Mouse (Mus musculus) common myeloid progenitor, adult 5-6 weeks (primary cell): ENCODE data around the gene Gramd1b. TPM values are rescaled to one million over a fixed set of nuclear protein-coding genes. Genes with fewer than 3 reads are reported as not detected.

ENCODE experiments used
- ATAC-seq: replicated peaks from 2 replicates; pipeline ENCODE4 v1.8.0; 2016; ENCODE audit warnings: low read depth, mild to moderate bottlenecking, moderate TSS enrichment, inconsistent platforms; ENCODE audit not compliant: poor library complexity, severe bottlenecking
- total RNA-seq: library from RNA; stranded (forward); fragments of 200-1000, 187-1606 nt; gene quantifications from 2 replicates; pipeline ENCODE4 v1.2.3, GENCODE M21; 2017

Gramd1b gene
- total RNA-seq, 1 experiment from 2014 or later, result 8.5 TPM

DNA sequence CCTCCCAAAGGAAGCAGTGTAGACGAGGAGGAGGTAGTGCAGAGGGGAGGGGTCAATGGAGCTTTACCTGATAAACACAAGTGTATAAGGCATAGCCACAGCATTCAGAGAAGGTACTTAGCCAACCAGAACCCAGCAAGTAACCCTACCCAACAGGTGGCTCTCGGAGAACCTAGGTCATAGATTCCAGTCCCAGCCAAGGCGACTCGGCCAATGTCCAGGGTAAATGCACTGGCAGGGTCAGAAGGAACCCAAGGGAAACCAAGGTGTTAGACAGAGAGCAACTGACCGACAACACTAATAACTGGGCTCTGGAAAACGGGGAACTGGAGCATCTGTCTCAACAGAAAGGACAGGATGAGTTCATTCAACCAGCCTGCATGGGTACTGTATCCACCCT, 206.4 kb downstream of the Gramd1b start:
- no peak for ATAC-seq

DNA sequence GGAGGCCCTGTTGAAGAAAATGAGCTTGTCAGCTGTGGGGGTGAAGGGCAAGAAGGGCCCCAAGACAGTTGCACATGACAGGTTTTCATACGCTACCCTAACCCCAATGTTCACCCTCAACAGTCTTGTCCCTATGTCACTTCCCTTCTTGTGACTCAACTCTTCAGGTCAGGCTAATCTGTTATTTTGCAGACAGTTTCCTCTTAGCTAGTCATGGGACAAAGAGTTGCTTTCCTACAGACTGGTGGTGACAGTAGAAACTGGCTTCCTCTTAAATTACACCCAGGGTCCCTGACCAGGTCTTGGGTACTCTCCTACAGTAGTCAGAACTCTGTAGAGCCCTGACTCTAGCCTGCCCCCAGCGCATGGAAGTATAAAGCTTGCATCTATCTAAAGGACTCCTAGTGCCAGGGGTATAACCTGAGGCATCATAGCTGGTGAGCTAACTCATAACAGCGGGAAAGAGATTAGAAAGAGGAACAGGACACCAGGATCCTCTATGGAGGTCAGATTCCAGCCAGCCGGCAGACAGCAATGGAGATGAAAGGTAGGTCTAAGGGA, 206.9 kb downstream of the Gramd1b start:
- peak; percentile 64 for ATAC-seq

DNA sequence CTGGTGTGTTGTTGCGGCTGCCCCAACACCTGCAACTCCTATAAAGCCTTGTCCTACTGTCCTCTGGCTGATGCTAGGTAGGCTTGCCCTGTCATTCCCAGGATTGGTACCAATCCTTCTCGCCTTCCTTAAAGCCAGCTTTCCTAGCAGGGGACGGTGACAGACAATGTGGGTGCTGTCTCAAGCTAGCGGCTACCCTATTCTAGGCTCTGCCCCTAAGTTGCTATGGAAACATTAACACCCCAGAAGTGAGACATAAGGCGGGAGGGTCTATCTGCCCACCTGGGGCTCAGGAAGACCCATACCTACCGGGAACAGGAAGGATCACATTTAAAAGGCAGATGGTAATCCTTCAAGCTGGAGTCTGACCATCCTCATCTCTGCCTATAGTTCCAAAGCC, 207.4 kb downstream of the Gramd1b start:
- no peak for ATAC-seq

DNA sequence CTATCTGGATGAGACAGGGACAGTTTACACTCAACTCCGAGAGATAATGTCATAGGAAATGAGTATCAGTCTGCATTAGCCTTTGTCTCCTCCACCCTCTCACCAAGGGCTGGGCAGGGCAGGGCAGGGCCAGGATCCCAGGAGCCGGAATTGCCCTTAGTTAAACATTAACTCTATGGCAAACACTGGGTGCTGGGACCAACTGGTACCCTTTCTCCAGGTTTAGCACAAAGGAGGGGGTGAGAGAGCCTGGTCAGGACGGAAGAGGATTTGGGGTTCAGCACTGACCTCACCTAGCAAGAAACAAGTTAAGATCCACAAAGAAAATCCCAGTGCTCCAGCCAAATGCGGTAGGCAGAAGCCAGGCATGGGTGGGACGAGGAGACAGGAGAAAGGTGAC, 208.0 kb downstream of the Gramd1b start:
- ATAC-seq, result no peak

DNA sequence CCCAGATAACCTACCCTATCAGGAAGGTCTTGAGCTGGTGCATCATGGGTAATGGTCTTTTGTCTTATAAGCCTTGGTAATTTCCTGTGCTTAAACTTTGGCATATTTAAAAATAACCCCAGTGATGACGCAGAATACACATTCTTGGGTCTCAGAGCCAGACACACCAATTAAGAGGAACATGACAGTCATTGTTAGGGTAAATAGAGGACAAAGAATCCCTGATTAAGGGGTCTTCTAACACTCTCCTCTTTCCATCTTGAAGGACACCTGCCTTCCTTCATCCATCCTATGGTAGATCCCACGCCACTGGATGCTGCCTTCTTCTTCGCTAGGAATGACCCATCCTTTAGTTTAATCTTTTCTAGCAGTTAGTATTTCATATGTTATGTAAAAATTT, 208.8 kb downstream of the Gramd1b start:
- no peak for ATAC-seq

DNA sequence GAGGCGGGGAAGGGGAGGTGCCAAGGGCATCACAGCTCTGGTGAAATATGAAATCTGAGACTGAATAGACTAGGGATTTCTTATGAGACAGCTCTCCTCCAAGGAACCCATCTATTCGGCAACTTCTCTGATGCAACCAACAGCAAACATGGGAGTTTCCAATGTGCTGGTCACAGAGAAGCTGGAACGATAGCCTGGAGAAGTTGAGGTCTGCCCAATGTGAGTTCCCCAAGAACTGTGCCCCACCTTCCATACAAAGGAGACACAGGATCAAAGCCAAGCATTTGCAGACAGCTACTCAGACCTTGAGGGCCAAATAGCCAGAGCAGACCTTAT, 209.5 kb downstream of the Gramd1b start:
- no peak for ATAC-seq

DNA sequence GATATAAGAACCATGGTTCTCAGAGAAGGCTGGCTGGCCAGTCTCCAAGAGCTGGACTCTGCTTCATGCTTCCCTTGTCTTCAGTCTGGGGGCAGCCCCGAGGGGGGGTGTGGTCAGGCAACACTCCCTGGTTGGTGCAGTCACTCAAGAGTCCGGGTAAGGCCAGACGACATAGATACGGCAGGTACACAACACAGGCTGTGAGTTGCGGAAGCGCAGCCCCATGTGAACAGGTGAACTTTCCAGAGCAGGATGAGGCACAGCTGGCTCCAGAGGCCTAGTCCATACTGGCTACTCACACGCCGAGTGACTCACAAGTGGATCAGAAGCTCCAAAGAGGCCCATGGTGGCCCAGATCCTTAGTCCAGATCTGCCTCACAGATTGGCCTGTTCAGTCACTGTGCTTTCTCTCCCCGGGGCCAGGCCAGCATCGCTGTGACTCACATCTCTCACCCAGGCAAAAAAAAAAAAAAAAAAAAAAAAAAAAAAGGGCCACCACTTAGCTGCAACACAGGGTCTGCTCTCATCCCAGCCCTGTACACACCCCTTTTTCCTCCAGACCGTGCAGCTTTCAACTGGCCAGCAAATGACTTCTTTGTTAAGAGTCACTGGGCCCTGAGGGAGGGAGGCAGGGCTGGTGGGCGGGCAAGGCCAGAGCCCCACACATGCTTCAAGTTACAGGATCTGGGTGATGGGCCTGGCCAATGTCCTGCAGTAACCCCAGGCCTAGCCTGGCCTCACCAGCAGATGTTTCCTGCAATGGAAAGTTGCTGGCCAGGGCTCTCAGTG, 210.1 kb downstream of the Gramd1b start:
- peak; percentile 74 for ATAC-seq

DNA sequence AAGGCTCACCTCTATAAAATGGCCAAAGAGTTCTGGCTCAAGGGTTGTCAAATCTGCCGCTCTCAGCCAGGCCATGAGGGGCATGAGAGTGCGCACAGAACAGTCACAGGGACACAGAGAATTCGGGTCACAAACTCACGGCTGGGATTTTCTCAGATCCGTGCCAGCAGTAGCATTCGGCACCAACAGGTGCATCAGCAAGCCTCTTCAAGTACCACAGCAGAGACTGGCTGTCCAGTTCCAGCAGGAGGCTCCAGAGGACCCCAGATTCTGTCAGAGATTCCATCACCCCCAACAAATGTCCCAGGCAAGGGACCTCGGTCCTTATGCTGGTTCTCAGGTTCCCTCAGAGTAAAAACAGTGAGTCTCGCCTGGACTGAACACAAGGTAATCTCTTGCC, 210.8 kb downstream of the Gramd1b start:
- no peak for ATAC-seq

DNA sequence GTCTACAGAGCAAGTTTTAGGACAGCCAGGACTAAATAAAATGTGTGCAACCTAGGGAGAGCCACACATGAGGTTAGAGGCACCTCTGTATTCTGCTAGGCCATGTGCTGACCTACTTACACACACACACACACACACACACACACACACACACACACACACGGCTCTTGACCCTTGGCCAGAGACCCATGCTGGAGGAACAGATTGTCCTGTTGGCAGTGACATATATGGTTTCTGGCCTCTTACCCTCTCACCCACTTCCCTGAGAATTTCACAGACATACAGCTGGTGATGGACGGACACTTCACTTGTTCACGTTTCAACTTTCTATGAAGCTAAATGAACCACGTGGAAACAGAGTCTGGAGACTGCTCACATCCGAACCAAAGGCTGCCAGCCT, 212.4 kb downstream of the Gramd1b start:
- ATAC-seq, result no peak

DNA sequence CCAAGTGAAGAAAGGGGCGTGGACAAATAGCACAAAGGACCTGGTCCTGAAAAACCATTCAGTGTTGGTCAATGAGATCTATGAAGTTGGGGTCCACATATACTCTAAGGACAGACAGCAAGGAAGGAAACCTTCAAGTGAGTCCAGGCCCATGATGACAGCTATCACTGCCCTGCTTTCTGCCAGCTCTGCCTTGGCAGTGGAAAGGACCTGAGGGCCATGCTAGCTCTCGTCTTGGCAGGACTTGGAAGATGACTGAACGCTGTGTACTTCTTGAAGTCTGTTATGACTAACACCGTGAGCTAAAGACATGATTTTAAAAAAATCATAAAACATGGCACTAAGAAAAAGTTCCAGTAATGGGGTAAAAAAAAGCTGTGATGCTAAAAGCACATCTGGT, 213.4 kb downstream of the Gramd1b start:
- ATAC-seq, result no peak

DNA sequence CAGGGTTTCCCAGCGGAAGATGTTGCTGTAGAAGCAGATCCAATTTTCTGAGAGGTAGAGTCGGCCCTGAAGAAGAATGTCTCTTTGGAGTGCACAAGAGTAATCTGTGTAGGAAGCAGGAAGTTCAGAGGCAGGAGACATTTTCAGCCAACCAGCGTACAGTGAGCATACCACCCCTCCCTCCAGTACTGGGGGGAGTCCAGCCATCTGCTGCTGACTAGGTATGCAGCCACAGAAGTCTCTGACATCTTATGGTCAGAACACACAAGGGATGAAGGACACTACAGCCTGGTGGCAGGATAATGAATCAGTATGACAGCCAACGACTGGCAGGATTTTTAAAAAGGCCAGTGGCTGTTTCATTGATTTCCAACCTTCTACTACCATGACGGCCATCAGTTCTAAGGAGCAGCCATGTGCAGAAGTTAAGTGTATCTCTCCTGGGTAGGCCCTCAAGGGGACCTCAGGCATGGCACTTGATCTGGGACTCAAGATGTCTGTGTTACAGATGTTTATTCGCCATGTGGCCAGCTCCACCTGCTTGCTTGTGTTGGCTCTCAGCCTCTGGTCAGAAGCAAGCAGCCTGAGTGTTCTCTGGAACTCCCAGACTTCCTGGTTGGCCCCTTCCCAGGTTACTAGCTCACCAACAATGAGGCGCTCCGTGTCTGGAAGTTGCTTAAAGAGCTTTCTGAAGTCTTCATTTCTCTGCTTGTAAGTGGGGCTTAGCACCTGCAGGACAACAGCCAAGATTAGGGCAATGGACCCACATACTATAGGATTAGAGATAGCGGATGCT, 214.1 kb downstream of the Gramd1b start:
- ATAC-seq, result no peak

DNA sequence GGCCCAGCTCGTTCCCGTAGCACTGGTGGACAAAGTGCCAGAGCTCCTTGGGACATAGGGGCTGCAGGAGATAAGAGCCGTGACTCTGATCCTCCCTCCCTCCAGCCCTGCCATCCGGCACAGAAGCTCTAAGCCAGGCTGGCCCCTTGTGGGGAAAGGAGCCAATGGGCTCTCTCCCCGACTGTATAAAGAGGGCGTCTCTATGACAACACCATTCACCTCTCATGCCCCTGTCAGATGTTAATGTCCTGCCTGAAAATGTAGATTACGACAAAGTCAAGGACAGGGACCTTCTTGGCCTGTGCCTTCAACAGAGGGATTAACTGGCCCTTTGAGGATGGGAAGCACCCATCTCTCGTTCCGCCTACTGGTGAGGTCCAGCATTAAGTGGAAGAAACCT, 219.4 kb downstream of the Gramd1b start:
- ATAC-seq, result no peak

DNA sequence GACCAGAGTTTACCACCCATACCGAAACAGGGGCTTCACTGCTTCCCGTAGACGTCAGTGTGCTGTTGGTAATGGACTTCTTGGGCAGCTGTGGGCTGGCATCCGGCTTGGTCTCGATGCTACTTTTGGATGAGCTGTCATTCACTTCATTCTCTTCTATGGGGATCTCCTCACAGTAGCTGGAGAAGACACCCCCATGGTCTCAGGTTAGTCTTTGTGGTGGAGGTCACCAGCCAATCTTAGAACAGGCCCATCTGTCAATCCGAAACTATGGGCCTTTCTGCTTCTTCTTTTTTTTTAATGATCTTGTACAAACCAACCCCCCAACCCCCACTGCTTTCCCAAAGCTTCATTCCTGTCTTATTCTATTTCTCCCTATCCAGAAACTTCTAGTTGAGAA, 221.3 kb downstream of the Gramd1b start:
- ATAC-seq, result no peak

DNA sequence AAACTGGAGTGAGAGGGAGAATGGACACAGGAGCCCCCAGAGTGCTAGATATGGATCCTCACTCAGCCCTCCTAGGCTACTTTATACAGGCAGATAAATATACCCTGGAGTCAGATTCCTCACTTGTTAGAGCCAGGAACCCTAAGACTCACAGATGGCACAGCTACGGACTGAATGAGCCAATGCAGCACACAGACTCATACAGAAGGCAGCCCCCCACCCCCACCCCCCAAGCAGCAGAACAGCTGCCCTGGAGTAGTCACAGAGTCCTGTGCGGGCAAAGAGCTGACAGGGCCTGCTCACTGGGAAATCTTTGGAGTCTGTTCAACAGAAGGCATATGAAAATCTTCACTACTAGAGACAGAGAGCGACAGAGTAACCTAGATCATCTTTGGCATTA, 223.9 kb downstream of the Gramd1b start:
- no peak for ATAC-seq

DNA sequence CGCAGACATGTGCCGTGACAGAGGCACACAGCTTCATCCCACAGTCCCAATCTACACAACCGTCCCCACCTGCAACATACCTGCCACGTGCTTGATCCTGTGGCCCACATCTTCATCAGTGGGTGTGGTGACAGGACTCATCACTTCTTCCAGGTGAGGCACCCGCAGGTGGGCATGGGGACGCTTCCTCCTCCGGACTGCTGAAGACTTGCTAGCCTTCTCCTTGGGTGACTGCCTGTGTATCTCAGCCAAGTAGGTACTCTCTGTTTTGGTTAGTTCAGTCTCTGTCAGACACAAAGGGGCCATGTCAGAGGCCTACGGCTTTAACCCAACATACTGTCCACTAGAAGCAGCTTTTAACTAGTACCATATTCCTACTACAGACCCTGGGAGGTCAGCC, 226.9 kb downstream of the Gramd1b start:
- no peak for ATAC-seq

DNA sequence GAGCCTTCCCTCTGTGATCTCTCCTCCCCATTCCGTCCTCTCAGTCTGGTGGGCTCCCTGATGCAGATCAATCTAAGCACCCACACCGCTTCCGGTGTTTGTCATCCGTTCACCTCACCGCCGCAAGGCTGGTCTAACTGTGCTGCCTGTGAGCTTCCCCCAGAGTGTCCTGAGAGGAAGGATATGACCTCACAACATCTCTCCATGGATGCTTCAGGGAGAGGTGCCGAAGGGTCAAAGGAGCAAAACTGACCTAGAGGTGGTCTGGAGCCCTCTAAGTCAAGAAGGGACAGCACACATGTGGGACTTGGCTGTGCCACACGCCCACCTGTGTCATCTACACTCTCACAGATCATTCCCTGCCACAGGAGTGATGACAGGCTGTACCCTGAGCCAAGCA, 228.8 kb downstream of the Gramd1b start:
- no peak for ATAC-seq

DNA sequence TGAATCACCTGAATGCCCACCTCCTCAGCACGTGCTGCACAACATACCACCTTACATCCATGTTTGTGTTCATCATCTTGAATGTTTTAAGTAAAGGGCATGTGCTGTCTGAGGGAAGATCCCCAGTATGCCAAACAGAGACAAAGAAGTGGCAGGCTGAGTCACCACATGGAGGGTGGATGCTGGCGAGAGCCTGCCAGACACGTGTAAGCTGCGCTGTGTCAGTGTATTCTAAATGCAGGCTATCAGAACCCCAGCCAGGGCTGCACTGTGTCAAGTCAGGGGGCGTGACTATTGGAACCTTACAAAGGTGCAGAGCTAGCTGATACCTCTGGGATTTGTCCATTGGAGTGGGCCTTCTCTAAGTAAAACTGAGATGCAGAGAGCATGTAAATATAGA, 229.7 kb downstream of the Gramd1b start:
- ATAC-seq, result no peak

DNA sequence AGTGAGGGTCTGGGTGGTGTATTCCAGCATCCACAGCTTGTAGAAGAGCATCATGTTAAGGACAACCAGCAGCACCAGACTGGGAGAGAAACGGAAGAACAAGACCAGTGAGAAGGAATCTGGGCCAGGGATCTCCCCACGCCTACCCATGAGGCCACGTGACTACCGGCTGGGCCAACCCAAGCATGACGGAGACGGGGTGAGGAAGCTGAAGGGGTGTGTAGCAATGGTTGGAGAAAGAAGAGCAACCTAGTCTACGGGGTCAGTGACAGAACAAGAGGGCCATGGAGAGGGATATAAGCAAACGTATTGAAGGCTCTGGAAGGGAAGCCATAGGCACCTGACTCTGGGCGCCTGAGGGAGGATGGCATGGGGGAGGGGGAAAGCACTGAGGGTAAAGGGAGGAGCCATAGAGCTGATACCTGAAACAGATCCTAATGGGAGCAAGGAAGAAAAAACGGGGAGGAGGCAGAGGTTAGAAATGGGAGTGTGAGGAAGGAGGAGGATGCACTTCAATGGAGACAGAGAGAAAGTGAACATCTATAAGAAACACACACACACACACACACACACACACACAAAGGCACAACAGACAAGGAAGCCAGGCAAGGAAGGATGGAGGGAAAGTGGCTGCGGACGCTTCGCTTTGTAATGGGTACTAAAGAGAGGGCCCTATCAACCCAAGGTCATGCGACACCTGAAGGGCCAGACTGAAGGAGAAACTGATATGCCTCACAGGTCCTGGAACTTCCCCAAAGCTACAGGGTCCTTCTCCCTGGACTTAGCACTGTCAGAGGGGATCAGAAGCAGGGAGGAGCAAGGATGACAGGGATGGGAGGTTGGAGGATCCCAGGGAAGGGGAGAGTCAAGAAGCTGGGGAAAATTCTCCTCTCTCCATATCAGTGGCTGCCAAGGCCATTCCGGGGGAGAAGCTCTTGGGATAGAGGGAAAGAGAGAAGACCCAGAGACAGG, 230.9 kb downstream of the Gramd1b start:
- ATAC-seq, result no peak

DNA sequence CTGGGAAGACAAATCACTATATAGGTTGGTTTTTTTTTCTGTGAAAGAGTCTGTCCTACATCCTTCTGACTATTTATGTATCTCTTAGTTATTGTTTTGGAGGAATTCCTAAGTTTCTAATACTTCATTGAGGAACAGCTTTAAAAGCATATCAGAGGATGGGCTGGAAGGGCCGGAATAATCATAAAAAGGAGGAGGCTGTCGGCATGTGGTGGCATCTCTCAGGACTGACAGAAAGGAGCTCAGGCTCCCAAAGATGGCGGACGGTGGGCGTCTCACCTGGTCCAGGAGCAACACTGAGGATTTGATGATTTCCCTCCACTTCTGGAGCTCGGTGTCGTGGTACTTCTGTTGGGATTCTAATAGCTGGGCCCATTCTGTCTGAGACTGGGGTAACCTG, 231.9 kb downstream of the Gramd1b start:
- ATAC-seq, result no peak

DNA sequence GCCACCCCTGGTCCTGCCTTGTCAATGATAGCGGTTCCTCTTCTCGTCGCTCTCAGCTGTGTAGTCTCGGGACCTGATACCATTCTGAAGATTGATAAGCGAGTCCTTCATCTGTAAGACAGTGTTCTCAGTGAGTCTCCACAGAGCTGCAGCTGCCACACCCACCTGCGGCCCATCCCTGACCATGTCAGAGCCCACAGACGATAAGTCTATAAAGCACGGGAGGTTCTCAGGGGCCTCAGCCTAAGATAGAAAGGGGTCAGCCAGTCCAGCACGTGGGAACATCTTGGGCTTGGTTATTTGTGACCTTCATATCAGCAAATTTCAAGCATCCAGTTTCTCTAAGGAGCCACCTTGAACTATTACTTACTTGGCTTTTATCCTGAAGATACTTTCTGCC, 233.2 kb downstream of the Gramd1b start:
- ATAC-seq, result no peak
